Mouse (Mus musculus) E14TG2a.4 (cell line): ENCODE data around the gene Tpra1.

Source experiments
- CTCF ChIP-seq: conservative IDR thresholded peaks from 2 replicates; pipeline ENCODE4 v1.5.1; 2014; ENCODE audit warnings: low read length
- NANOG ChIP-seq: IDR thresholded peaks from 2 replicates; pipeline ENCODE4 v1.6.1; 2014; ENCODE audit warnings: borderline replicate concordance, low read length, mixed read lengths

DNA sequence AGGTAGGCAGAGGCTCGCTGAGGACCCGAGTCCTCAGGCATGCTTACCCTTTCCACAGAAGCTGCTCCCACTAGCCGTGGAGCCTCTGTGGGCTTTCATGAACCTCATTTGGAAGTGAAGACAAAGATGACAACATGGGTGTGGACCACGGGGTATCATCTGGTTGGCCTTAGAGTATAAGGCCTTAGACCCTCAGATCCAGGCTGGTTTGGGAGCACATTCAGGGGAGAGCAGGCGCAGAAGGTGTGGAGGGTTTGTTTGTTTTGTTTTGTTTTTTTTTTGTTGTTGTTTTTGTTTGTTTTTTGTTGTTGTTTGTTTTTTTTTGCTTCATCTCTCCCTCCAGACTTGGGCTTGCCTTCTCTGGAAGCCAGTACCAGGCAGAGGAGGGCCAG, 36.6 kb downstream of the Tpra1 start:
- TF ChIP-seq CTCF, result no peak
- TF ChIP-seq NANOG, result no peak
